Mouse (Mus musculus): ENCODE results near the gene Hopx. TPM values are rescaled to one million over a fixed set of nuclear protein-coding genes. Genes with fewer than 3 reads are reported as not detected.

Hopx gene
- total RNA-seq, 1 experiment, result 4.9 TPM

- no peaks in the 10 kb centered on the region for H3K9me3 ChIP-seq (ENCODE audit: control insufficient read depth, insufficient read depth, low read depth, low read length)
- H3K9ac ChIP-seq (ENCODE audit: insufficient read depth, low read depth, low read length, poor library complexity, severe bottlenecking), result no peak overlapping the region
- in situ Hi-C loops (cut with MboI; ENCODE audit: low sequenced_read_pairs in 2 of 2, unreplicated experiment in 2 of 2), result no loop called here
- H3K36me3 ChIP-seq (ENCODE audit: control insufficient read depth, insufficient read depth, low read length, poor library complexity, severe bottlenecking), result no peaks in the 10 kb centered on the region
- DNase-seq (ENCODE audit: low read depth, low spot score), result no peak
- no peak overlapping the region for H3K4me3 ChIP-seq (ENCODE audit: insufficient read depth in 1 of 2, low read depth in 1 of 2, low read length in 2 of 2, poor library complexity in 1 of 2, severe bottlenecking in 1 of 2)
- no peak overlapping the region for H3K27ac ChIP-seq (ENCODE audit: insufficient read depth, low read depth, low read length, poor library complexity, severe bottlenecking)
- no peak for TF ChIP-seq CHD2 (IDR thresholded peaks at IDR 0.05; ENCODE audit: low read depth, low read length)
- TF ChIP-seq HCFC1 (IDR thresholded peaks at IDR 0.05; ENCODE audit: borderline replicate concordance, insufficient read depth, low read length), result no peak
- TF ChIP-seq ZNF384 (IDR thresholded peaks at IDR 0.05; ENCODE audit: low read depth, low read length), result no peak
- TF ChIP-seq ZC3H11A (IDR thresholded peaks at IDR 0.05; ENCODE audit: borderline replicate concordance, low read depth, low read length), result no peak
- TF ChIP-seq MAFK (IDR thresholded peaks at IDR 0.05; ENCODE audit: insufficient read depth, low read depth, low read length), result no peak
- H3K4me1 ChIP-seq (ENCODE audit: control insufficient read depth in 2 of 2, insufficient read depth in 2 of 2, low read length in 2 of 2, poor library complexity in 1 of 2), result peaks cover 1 to 13% of the 10 kb centered on the region in 2 experiments; a peak in 3 of 4 replicates
These were observed 42.0 kb upstream of the Hopx start for GRCm38 (mm10) chr5:77156938-77157337.

DNA sequence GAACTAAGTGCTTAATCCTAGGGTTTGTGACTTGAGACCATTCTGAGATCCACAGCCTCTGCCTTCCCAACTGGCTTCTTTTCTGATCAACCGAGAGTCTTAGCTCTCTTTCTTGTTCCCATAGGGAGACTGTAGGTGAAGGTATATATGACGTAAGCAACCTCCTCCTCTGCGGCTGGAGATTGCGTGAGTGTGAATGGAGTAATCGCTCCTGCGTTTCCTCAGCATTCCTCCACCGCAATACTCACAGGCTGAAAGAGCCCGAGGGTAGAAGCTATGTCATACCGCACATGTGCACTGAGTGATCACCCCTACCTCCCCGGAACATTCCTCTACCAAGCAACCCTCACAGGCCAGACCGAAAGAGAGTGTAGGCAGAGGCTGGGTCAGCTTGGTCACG, 40.6 kb upstream of the Hopx start:
- no peaks in the 10 kb centered on the region for H3K9me3 ChIP-seq (ENCODE audit: control insufficient read depth, insufficient read depth, low read depth, low read length)
- no peak overlapping the region for H3K4me3 ChIP-seq (ENCODE audit: insufficient read depth in 1 of 2, low read depth in 1 of 2, low read length in 2 of 2, poor library complexity in 1 of 2, severe bottlenecking in 1 of 2)
- TF ChIP-seq CHD2 (IDR thresholded peaks at IDR 0.05; ENCODE audit: low read depth, low read length) (no peak), MAFK (IDR thresholded peaks at IDR 0.05; ENCODE audit: insufficient read depth, low read depth, low read length) (no peak), HCFC1 (IDR thresholded peaks at IDR 0.05; ENCODE audit: borderline replicate concordance, insufficient read depth, low read length) (no peak), ZC3H11A (IDR thresholded peaks at IDR 0.05; ENCODE audit: borderline replicate concordance, low read depth, low read length) (no peak), ZNF384 (IDR thresholded peaks at IDR 0.05; ENCODE audit: low read depth, low read length) (no peak)
- H3K9ac ChIP-seq (ENCODE audit: insufficient read depth, low read depth, low read length, poor library complexity, severe bottlenecking), result no peak overlapping the region
- DNase-seq (ENCODE audit: low read depth, low spot score), result no peak
- H3K27ac ChIP-seq (ENCODE audit: insufficient read depth, low read depth, low read length, poor library complexity, severe bottlenecking), result no peak overlapping the region
- no peaks in the 10 kb centered on the region for H3K36me3 ChIP-seq (ENCODE audit: control insufficient read depth, insufficient read depth, low read length, poor library complexity, severe bottlenecking)
- H3K4me1 ChIP-seq (ENCODE audit: control insufficient read depth in 2 of 2, insufficient read depth in 2 of 2, low read length in 2 of 2, poor library complexity in 1 of 2), result peaks cover 1 to 13% of the 10 kb centered on the region in 2 experiments; a peak in 3 of 4 replicates
- in situ Hi-C loops (cut with MboI; ENCODE audit: low sequenced_read_pairs in 2 of 2, unreplicated experiment in 2 of 2), result no loop called here

- H3K4me1 ChIP-seq (ENCODE audit: control insufficient read depth in 2 of 2, insufficient read depth in 2 of 2, low read length in 2 of 2, poor library complexity in 1 of 2), result peaks cover 1 to 13% of the 10 kb centered on the region in 2 experiments; a peak in 3 of 4 replicates
- H3K36me3 ChIP-seq (ENCODE audit: control insufficient read depth, insufficient read depth, low read length, poor library complexity, severe bottlenecking), result no peaks in the 10 kb centered on the region
- no peak overlapping the region for H3K4me3 ChIP-seq (ENCODE audit: insufficient read depth in 1 of 2, low read depth in 1 of 2, low read length in 2 of 2, poor library complexity in 1 of 2, severe bottlenecking in 1 of 2)
- H3K9me3 ChIP-seq (ENCODE audit: control insufficient read depth, insufficient read depth, low read depth, low read length), result no peaks in the 10 kb centered on the region
- H3K9ac ChIP-seq (ENCODE audit: insufficient read depth, low read depth, low read length, poor library complexity, severe bottlenecking), result no peak overlapping the region
- DNase-seq (ENCODE audit: low read depth, low spot score), result no peak
- TF ChIP-seq CHD2 (IDR thresholded peaks at IDR 0.05; ENCODE audit: low read depth, low read length), result no peak
- no peak for TF ChIP-seq HCFC1 (IDR thresholded peaks at IDR 0.05; ENCODE audit: borderline replicate concordance, insufficient read depth, low read length)
- no peak for TF ChIP-seq ZC3H11A (IDR thresholded peaks at IDR 0.05; ENCODE audit: borderline replicate concordance, low read depth, low read length)
- TF ChIP-seq ZNF384 (IDR thresholded peaks at IDR 0.05; ENCODE audit: low read depth, low read length), result no peak
- no peak for TF ChIP-seq MAFK (IDR thresholded peaks at IDR 0.05; ENCODE audit: insufficient read depth, low read depth, low read length)
- no peak overlapping the region for H3K27ac ChIP-seq (ENCODE audit: insufficient read depth, low read depth, low read length, poor library complexity, severe bottlenecking)
- in situ Hi-C loops (cut with MboI; ENCODE audit: low sequenced_read_pairs in 2 of 2, unreplicated experiment in 2 of 2), result no loop called here
These were observed 39.9 kb upstream of the Hopx start for GRCm38 (mm10) chr5:77154812-77155211.

DNA sequence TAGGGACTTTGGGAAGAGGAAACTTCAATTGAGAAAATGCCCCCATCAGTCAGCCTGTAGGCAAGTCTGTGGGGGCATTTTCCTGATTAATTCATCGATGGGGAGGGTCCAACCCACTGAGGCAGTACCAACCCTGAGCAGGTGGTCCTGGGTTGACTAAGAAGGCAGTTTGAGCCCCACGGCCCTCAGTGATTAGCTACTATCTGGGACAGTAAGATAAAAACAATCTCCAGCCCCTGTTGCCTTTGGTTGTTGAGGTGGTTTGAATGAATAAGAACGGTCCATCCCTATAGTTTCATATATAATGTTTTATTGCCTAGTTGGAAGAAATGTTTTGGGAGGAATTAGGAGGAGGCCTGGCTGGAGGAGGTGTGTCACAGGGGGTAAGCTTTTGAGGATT, 36.8 kb upstream of the Hopx start:
- Histone ChIP-seq H3K4me1 (ENCODE audit: control insufficient read depth in 2 of 2, insufficient read depth in 2 of 2, low read length in 2 of 2, poor library complexity in 1 of 2) (peaks cover 0 to 4% of the 10 kb centered on the region in 2 experiments; a peak in 2 of 4 replicates), H3K9ac (ENCODE audit: insufficient read depth, low read depth, low read length, poor library complexity, severe bottlenecking) (no peak overlapping the region), H3K36me3 (ENCODE audit: control insufficient read depth, insufficient read depth, low read length, poor library complexity, severe bottlenecking) (no peaks in the 10 kb centered on the region), H3K9me3 (ENCODE audit: control insufficient read depth, insufficient read depth, low read depth, low read length) (no peaks in the 10 kb centered on the region), H3K27ac (ENCODE audit: insufficient read depth, low read depth, low read length, poor library complexity, severe bottlenecking) (no peak overlapping the region), H3K4me3 (ENCODE audit: insufficient read depth in 1 of 2, low read depth in 1 of 2, low read length in 2 of 2, poor library complexity in 1 of 2, severe bottlenecking in 1 of 2) (no peak overlapping the region)
- no peak for DNase-seq (ENCODE audit: low read depth, low spot score)
- TF ChIP-seq MAFK (IDR thresholded peaks at IDR 0.05; ENCODE audit: insufficient read depth, low read depth, low read length) (no peak), ZNF384 (IDR thresholded peaks at IDR 0.05; ENCODE audit: low read depth, low read length) (no peak), ZC3H11A (IDR thresholded peaks at IDR 0.05; ENCODE audit: borderline replicate concordance, low read depth, low read length) (no peak), HCFC1 (IDR thresholded peaks at IDR 0.05; ENCODE audit: borderline replicate concordance, insufficient read depth, low read length) (no peak), CHD2 (IDR thresholded peaks at IDR 0.05; ENCODE audit: low read depth, low read length) (no peak)
- in situ Hi-C loops (cut with MboI; ENCODE audit: low sequenced_read_pairs in 2 of 2, unreplicated experiment in 2 of 2), result no loop called here

- TF ChIP-seq ZC3H11A (IDR thresholded peaks at IDR 0.05; ENCODE audit: borderline replicate concordance, low read depth, low read length) (no peak), CHD2 (IDR thresholded peaks at IDR 0.05; ENCODE audit: low read depth, low read length) (no peak), ZNF384 (IDR thresholded peaks at IDR 0.05; ENCODE audit: low read depth, low read length) (no peak), MAFK (IDR thresholded peaks at IDR 0.05; ENCODE audit: insufficient read depth, low read depth, low read length) (no peak), HCFC1 (IDR thresholded peaks at IDR 0.05; ENCODE audit: borderline replicate concordance, insufficient read depth, low read length) (no peak)
- Histone ChIP-seq H3K4me3 (ENCODE audit: insufficient read depth in 1 of 2, low read depth in 1 of 2, low read length in 2 of 2, poor library complexity in 1 of 2, severe bottlenecking in 1 of 2) (no peak overlapping the region), H3K36me3 (ENCODE audit: control insufficient read depth, insufficient read depth, low read length, poor library complexity, severe bottlenecking) (no peaks in the 10 kb centered on the region), H3K4me1 (ENCODE audit: control insufficient read depth in 2 of 2, insufficient read depth in 2 of 2, low read length in 2 of 2, poor library complexity in 1 of 2) (peaks cover 0 to 4% of the 10 kb centered on the region in 2 experiments; a peak in 1 of 4 replicates), H3K9ac (ENCODE audit: insufficient read depth, low read depth, low read length, poor library complexity, severe bottlenecking) (no peak overlapping the region), H3K27ac (ENCODE audit: insufficient read depth, low read depth, low read length, poor library complexity, severe bottlenecking) (no peak overlapping the region), H3K9me3 (ENCODE audit: control insufficient read depth, insufficient read depth, low read depth, low read length) (no peaks in the 10 kb centered on the region)
- no peak for DNase-seq (ENCODE audit: low read depth, low spot score)
- in situ Hi-C loops (cut with MboI; ENCODE audit: low sequenced_read_pairs in 2 of 2, unreplicated experiment in 2 of 2), result no loop called here
These were observed 36.2 kb upstream of the Hopx start for GRCm38 (mm10) chr5:77151075-77151474.

Measured in ES-E14 (cell line).